ENCODE assay signal across 8 mouse cellular contexts in the genomic region with DNA sequence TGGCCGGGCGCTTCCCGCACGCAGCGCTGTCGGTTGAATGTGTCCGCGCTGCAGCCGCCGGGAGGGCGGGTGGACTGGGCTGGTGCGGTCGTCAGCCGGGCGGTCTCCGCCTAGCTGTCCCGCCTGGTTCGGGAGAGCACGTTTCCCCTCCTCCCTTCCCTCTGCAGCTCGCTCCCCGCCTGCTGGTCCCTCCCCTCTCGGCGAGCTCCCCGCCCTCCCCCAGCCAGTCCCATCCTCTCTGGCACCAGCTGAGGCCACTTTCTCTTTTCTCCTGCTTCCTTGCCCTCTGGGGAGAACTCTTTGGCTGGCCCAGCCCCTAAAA. TPM values are rescaled to one million over a fixed set of nuclear protein-coding genes. Genes with fewer than 3 reads are reported as not detected.
DNase-seq lines count a peak whose midpoint lies in the region; ATAC-seq and TF ChIP-seq lines count a peak whose summit lies in the region.

A gene (minus strand): TSS at position 11 of the 322 bp plus-strand sequence.

- DNase-seq in Patski (ENCODE audit: low read depth, low spot score): no peak
- peak; percentile 34 to 44 for DNase-seq in cerebellum, adult 2 months
- DNase-seq in forebrain, postnatal 0 days: peak; percentile 66
- DNase-seq in heart, postnatal 25 days (ENCODE audit: low spot score): peak; percentile 70
- DNase-seq in layer of hippocampus, adult 18-20 months (ENCODE audit: low spot score in 2 of 2): peak; percentile 59 to 68
- peak; percentile 79 for DNase-seq in ovary, adult 18-20 months (ENCODE audit: low spot score)
- DNase-seq in urinary bladder, postnatal 36 days (ENCODE audit: low spot score in 2 of 2): peak; percentile 45 to 72

- WGBS in cerebellum, adult 2 months: 0% methylated on average over 23 of the region's 24 CpGs
- WGBS in forebrain, postnatal 0 days: under 1% methylated on average over 20 of the region's 24 CpGs
- 1% methylated on average over 23 of the region's 24 CpGs for WGBS in liver, embryonic 16.5 days (ENCODE audit: insufficient replicate concordance)

- POLR2A ChIA-PET in Patski (lab: Charles Lee): interaction anchor here (1.0 kb wide), 1 partner anchor 23 kb away, joined by 4 read pairs; no protein-coding TSS in a partner anchor

- no peaks in the 10 kb centered on the region for H3K27me3 ChIP-seq in Patski
- no peaks in the 10 kb centered on the region; the same call in 1 of the 2 replicates for H3K27me3 ChIP-seq in cerebellum, adult 2 months (ENCODE audit: control insufficient read depth, insufficient read depth, low read length)
- no peaks in the 10 kb centered on the region for H3K27me3 ChIP-seq in forebrain, postnatal 0 days (ENCODE audit: insufficient read depth, low read length)
- peaks cover 15% of the 10 kb centered on the region for H3K27me3 ChIP-seq in liver, embryonic 16.5 days (ENCODE audit: control insufficient read depth, insufficient read depth, low read depth, low read length)

- CTCF ChIA-PET in Patski (lab: Charles Lee): interaction anchor here (0.9 to 1.0 kb wide), 2 partner anchors 19 to 22 kb away, joined by 4 to 5 read pairs; no protein-coding TSS in a partner anchor

- H3K27ac ChIP-seq in cerebellum, adult 2 months (ENCODE audit: insufficient read depth, low read length): no peak within 1 kb of the TSS
- peak within 1 kb of the TSS; percentile 54 for H3K27ac ChIP-seq in forebrain, postnatal 0 days (ENCODE audit: low read depth, low read length)
- H3K27ac ChIP-seq in liver, embryonic 16.5 days (ENCODE audit: low read length): no peak within 1 kb of the TSS

- peak within 1 kb of the TSS; percentile 96 for H3K4me2 ChIP-seq in forebrain, postnatal 0 days (ENCODE audit: low read depth)
- H3K4me2 ChIP-seq in liver, embryonic 16.5 days (ENCODE audit: low read depth, low read length): peak within 1 kb of the TSS; percentile 75

- H3K9ac ChIP-seq in forebrain, postnatal 0 days: peak within 1 kb of the TSS; percentile 72
- no peak within 1 kb of the TSS for H3K9ac ChIP-seq in liver, embryonic 16.5 days (ENCODE audit: low read depth, low read length)

- peak; percentile 91 for ATAC-seq in Patski
- peak; percentile 88 for ATAC-seq in forebrain, postnatal 0 days
- ATAC-seq in liver, embryonic 16.5 days (ENCODE audit: low read depth): peak; percentile 68

- in situ Hi-C loops in Patski (cut with MboI; ENCODE audit: low pct_unique_long_range_greater_than_20kb): no loop called here

- H3K4me3 ChIP-seq in cerebellum, adult 2 months (replicated peaks; ENCODE audit: insufficient read depth, low read depth, low read length): peak within 1 kb of the TSS; percentile 25
- H3K4me3 ChIP-seq in forebrain, postnatal 0 days (ENCODE audit: low read depth, low read length): peak within 1 kb of the TSS; percentile 79
- H3K4me3 ChIP-seq in liver, embryonic 16.5 days (ENCODE audit: low read depth, low read length): peak within 1 kb of the TSS; percentile 50

- intact Hi-C loops in heart, postnatal 25 days (cut with DNase I): loop anchor here (5.0 kb wide), 1 partner anchor 39 kb away; no protein-coding TSS in a partner anchor

- H3K36me3 ChIP-seq in forebrain, postnatal 0 days (ENCODE audit: insufficient read depth): no peaks in the 10 kb centered on the region
- no peaks in the 10 kb centered on the region for H3K36me3 ChIP-seq in liver, embryonic 16.5 days (ENCODE audit: control insufficient read depth, insufficient read depth)

- TF ChIP-seq POLR2A in cerebellum, adult 2 months (IDR thresholded peaks at IDR 0.05; ENCODE audit: borderline replicate concordance, insufficient read depth, low read length): no peak

- no peak for TF ChIP-seq CTCF in Patski (IDR thresholded peaks at IDR 0.05)
- TF ChIP-seq CTCF in cerebellum, adult 2 months (IDR thresholded peaks at IDR 0.05; ENCODE audit: borderline replicate concordance, insufficient read depth, low read depth, low read length): no peak
- TF ChIP-seq CTCF in forebrain, postnatal 0 days (IDR thresholded peaks at IDR 0.05; ENCODE audit: low read depth): 0 out of 2 replicates have a peak, but pooled peaks have one; percentile 10

- no peaks in the 10 kb centered on the region for H3K4me1 ChIP-seq in cerebellum, adult 2 months (ENCODE audit: control insufficient read depth, insufficient read depth, low read length)
- H3K4me1 ChIP-seq in forebrain, postnatal 0 days (ENCODE audit: insufficient read depth): peaks cover 8% of the 10 kb centered on the region
- H3K4me1 ChIP-seq in liver, embryonic 16.5 days (ENCODE audit: control insufficient read depth, low read depth, low read length): no peaks in the 10 kb centered on the region

- H3K9me3 ChIP-seq in forebrain, postnatal 0 days (ENCODE audit: low read length): no peaks in the 10 kb centered on the region
- no peaks in the 10 kb centered on the region for H3K9me3 ChIP-seq in liver, embryonic 16.5 days (replicated peaks; ENCODE audit: control insufficient read depth, low read length)

RNA-seq across cellular contexts. Expression of the gene that starts here (rescaled TPM):
- 18.1 TPM for polyA plus RNA-seq in Patski (2021)
- 11.3 and 12.7 TPM in 2 replicates for polyA plus RNA-seq in cerebellum, adult 2 months (2012; rRNA removed)
- total RNA-seq in forebrain, postnatal 0 days (2014; rRNA removed): 28.0 and 29.4 TPM in 2 replicates
- 6.2 and 8.4 TPM in 2 replicates for polyA plus RNA-seq in forebrain, postnatal 0 days (2015; fragmentation: Nextera tagmentation; extraction: Ambion mirVana)
- total RNA-seq in heart, postnatal 25 days (2021): 1 to 10 TPM; 6.0 to 6.1 TPM
- total RNA-seq in layer of hippocampus, adult 18-20 months (2021): 100 to 1,000 TPM; 196 to 215 TPM
- polyA plus RNA-seq in liver, embryonic 16.5 days (2015; fragmentation: Nextera tagmentation; extraction: Ambion mirVana): 0.16 and 0.35 TPM in 2 replicates

Comparison
In these comparisons a context has a peak if more than half of its experiments do, and no peak if none do; other contexts are left out.
1. Peak in ATAC-seq, H3K4me3 ChIP-seq and H3K4me2 ChIP-seq in liver, embryonic 16.5 days; RNA of the gene not detected or under 1 TPM.
2. H3K4me3 ChIP-seq: peak in every context shown above with its lines; median percentile 79 in forebrain, postnatal 0 days; 50 in liver, embryonic 16.5 days; 25 in cerebellum, adult 2 months.